Mouse (Mus musculus): ENCODE results near the gene Akap14.

DNA sequence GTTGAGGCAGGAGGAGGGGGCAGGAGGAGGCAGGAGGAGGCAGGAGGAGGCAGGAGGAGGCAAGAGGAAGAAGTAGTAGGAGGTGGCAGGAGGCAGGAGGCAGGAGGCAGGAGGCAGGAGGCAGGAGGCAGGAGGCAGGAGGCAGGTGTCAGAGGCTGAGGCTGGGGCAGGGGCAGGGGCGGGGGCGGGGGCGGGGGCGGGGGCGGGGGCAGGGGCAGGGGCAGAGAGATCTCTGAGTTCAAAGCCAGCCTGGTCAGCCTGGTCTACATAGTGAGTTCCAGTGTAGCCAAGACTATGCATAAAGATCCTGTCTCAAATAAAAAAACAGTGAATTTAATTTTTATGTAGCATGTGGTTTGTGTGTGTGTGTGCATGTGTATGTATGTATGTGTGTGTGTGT, 51.6 kb downstream of the Akap14 start:
- TF ChIP-seq CTCF (IDR thresholded peaks at IDR 0.05; ENCODE audit: borderline replicate concordance, control insufficient read depth, extremely low read depth, insufficient read depth, low read length, poor library complexity) (no peak), POLR2A (IDR thresholded peaks at IDR 0.05; ENCODE audit: control insufficient read depth, extremely low read depth, insufficient read depth, low read length, poor library complexity) (no peak)

Measured in thymus, adult 2 months (tissue).